Mouse (Mus musculus): ENCODE data around the gene Agmat. TPM values are rescaled to one million over a fixed set of nuclear protein-coding genes. Genes with fewer than 3 reads are reported as not detected.
A peak's percentile ranks its signal among the peaks of the same experiment; 100 is the strongest.

The Agmat gene
- 1 to 10 TPM; 2.8 to 3.3 TPM for total RNA-seq (2021)
- long read RNA-seq, experiment 1, partial matches to known transcripts = 1 of 6 reads
- long read RNA-seq, experiment 1, other reads (novel, unspliced or antisense) = 4 of 6 reads
- long read RNA-seq, experiment 2, partial matches to known transcripts = 0 of 5 reads
- long read RNA-seq, experiment 2, other reads (novel, unspliced or antisense) = 2 of 5 reads

- DNase-seq (ENCODE audit: low spot score in 2 of 2) = no peak
Measured at GRCm38 (mm10) chr4:141746578-141747346, at the start of gene Agmat. Gene Agmat (plus strand): TSS chr4:141746672.

- no peak for DNase-seq (ENCODE audit: low spot score in 2 of 2)
Measured at GRCm38 (mm10) chr4:141704625-141705024, 41.8 kb upstream of the Agmat start.

GRCm38 (mm10) chr4:141705331-141705730 lies 41.1 kb upstream of the Agmat start:
- peak; percentile 53 to 55 for DNase-seq (ENCODE audit: low spot score in 2 of 2)

GRCm38 (mm10) chr4:141708005-141708404 lies 38.5 kb upstream of the Agmat start:
- DNase-seq (ENCODE audit: low spot score in 2 of 2) = no peak

GRCm38 (mm10) chr4:141708971-141709370 lies 37.5 kb upstream of the Agmat start:
- no peak for DNase-seq (ENCODE audit: low spot score in 2 of 2)

- peak; percentile 11 to 48 for DNase-seq (ENCODE audit: low spot score in 2 of 2)
Measured at GRCm38 (mm10) chr4:141711250-141711649, 35.2 kb upstream of the Agmat start.

GRCm38 (mm10) chr4:141713598-141714142 lies 32.8 kb upstream of the Agmat start:
- no peak for DNase-seq (ENCODE audit: low spot score in 2 of 2)

- DNase-seq (ENCODE audit: low spot score in 2 of 2) = no peak
Measured at GRCm38 (mm10) chr4:141715027-141715426, 31.4 kb upstream of the Agmat start.

GRCm38 (mm10) chr4:141717633-141718032 lies 28.8 kb upstream of the Agmat start:
- DNase-seq (ENCODE audit: low spot score in 2 of 2) = no peak

- DNase-seq (ENCODE audit: low spot score in 2 of 2) = no peak
Measured at GRCm38 (mm10) chr4:141719304-141719703, 27.2 kb upstream of the Agmat start.

- DNase-seq (ENCODE audit: low spot score in 2 of 2) = no peak
Measured at GRCm38 (mm10) chr4:141720761-141721523, 25.5 kb upstream of the Agmat start.

- DNase-seq (ENCODE audit: low spot score in 2 of 2) = no peak
Measured at GRCm38 (mm10) chr4:141721961-141722360, 24.5 kb upstream of the Agmat start.

- DNase-seq (ENCODE audit: low spot score in 2 of 2) = peak; percentile 89 to 96
Measured at GRCm38 (mm10) chr4:141722731-141723672, 23.5 kb upstream of the Agmat start, which contains the start of gene Ddi2. Gene Ddi2 (minus strand): TSS chr4:141723419.

- peak in 1 of 2 experiments; percentile 20 for DNase-seq (ENCODE audit: low spot score in 2 of 2)
Measured at GRCm38 (mm10) chr4:141723673-141724068, 22.8 kb upstream of the Agmat start.

GRCm38 (mm10) chr4:141724594-141724993 lies 21.9 kb upstream of the Agmat start:
- DNase-seq (ENCODE audit: low spot score in 2 of 2) = no peak

GRCm38 (mm10) chr4:141725277-141725676 lies 21.2 kb upstream of the Agmat start:
- DNase-seq (ENCODE audit: low spot score in 2 of 2) = no peak

- no peak for DNase-seq (ENCODE audit: low spot score in 2 of 2)
Measured at GRCm38 (mm10) chr4:141725738-141726137, 20.7 kb upstream of the Agmat start.

GRCm38 (mm10) chr4:141729266-141729665 lies 17.2 kb upstream of the Agmat start:
- no peak for DNase-seq (ENCODE audit: low spot score in 2 of 2)

- peak; percentile 25 to 33 for DNase-seq (ENCODE audit: low spot score in 2 of 2)
Measured at GRCm38 (mm10) chr4:141730401-141730800, 16.1 kb upstream of the Agmat start.

- no peak for DNase-seq (ENCODE audit: low spot score in 2 of 2)
Measured at GRCm38 (mm10) chr4:141731766-141732165, 14.7 kb upstream of the Agmat start.

Data from left cerebral cortex, adult 18-20 months (tissue).